Mouse (Mus musculus): ENCODE measurements at regions not wholly inside any gene's neighbourhood (a gene's known extent, or its start where the extent isn't known, plus 50 kb on each side); places are given as distances from the start of the nearest gene placed in this dataset.

- no peak for TF ChIP-seq GATA1 (IDR thresholded peaks at IDR 0.05; ENCODE audit: low read length)
- no peak for TF ChIP-seq TAL1 (IDR thresholded peaks at IDR 0.05; ENCODE audit: low read length)
Observed at GRCm38 (mm10) chr9:115600228-115600627, 290.0 kb upstream of the Stt3b start.
